Mouse (Mus musculus) stomach, embryonic 15.5 days (tissue): ENCODE measurements at regions not wholly inside any gene's neighbourhood (a gene's known extent, or its start where the extent isn't known, plus 50 kb on each side); places are given as distances from the start of the nearest gene placed in this dataset.

Source experiments
- ATAC-seq: fragments of 200-750 bp; cut with Nextera tagmentation; 2 replicates; pipeline ENCODE4 v1.8.0; 2017; ENCODE audit warnings: low read depth, moderate number of reproducible peaks, moderate TSS enrichment; ENCODE audit not compliant: insufficient read depth, low FRiP score
- H3K27ac ChIP-seq: fragments of 300-500 bp; sonication (generic); 2 replicates; pipeline ENCODE4 v1.5.1; 2015; ENCODE audit warnings: mild to moderate bottlenecking, inconsistent platforms
- H3K27me3 ChIP-seq: fragments of 300-500 bp; sonication (generic); replicated peaks from 2 replicates; pipeline ENCODE4 v1.6.1; 2015; ENCODE audit warnings: inconsistent platforms
- H3K36me3 ChIP-seq: fragments of 300-500 bp; sonication (generic); 2 replicates; pipeline ENCODE4 v1.6.1; 2015; ENCODE audit warnings: inconsistent platforms
- H3K4me1 ChIP-seq: fragments of 300-500 bp; sonication (generic); 2 replicates; pipeline ENCODE4 v1.6.1; 2015; ENCODE audit warnings: inconsistent platforms
- H3K4me2 ChIP-seq: fragments of 300-500 bp; sonication (generic); 2 replicates; pipeline ENCODE4 v1.6.1; 2015; ENCODE audit warnings: mild to moderate bottlenecking, inconsistent platforms
- H3K4me3 ChIP-seq: fragments of 300-500 bp; sonication (generic); replicated peaks from 2 replicates; pipeline ENCODE4 v1.5.1; 2015; ENCODE audit warnings: inconsistent platforms
- H3K9ac ChIP-seq: fragments of 300-500 bp; sonication (generic); 2 replicates; pipeline ENCODE4 v1.6.1; 2015; ENCODE audit warnings: inconsistent platforms
- H3K9me3 ChIP-seq: fragments of 300-500 bp; sonication (generic); 2 replicates; pipeline ENCODE4 v1.6.1; 2016; ENCODE audit warnings: inconsistent platforms
- WGBS: fragments of 180-500 bp; shearing (Covaris S2); methylation state at CpG from one replicate; pipeline ENCODE4 v1.1.7; 2015; 5-methylcytosine and 5-hydroxymethylcytosine counted together

DNA sequence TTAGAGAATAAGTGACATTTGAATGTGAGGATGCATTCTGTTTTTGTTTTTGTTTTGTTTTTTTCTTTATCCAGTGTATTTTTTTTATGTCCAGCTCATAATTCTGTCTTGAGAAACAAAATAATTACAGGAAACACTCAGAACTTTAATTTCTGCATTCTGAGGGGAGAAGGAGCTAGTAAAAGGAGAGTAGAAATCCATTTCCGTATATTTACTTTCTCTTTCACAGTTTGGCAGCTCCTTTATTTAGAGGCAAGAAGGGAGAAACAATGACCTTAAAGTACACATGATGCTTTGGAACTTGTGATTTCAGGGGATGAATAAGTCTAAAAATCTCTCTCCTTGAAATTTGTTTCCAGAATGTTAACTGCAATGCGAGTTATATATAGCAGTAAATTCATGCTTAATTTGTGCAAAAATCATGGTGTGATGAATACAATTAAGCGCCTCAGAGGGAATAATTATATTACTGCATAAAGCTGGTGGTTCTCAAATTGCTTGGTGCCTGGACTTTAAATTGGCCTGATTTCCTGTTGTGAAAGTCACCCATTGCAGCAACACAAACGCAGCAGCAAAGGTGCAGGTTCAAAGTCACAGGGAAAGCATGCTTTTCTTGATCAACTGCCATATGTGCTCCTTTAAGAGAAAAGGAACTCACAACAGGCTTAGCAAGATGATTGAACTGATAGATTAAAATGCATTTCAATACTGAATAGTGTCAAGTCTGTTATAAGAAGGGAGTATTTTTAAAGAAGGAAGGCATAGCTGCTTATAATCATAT lies 733.9 kb downstream of the Dach1 start:
- Histone ChIP-seq H3K27ac (no peak overlapping the region), H3K27me3 (no peaks in the 10 kb centered on the region), H3K36me3 (no peaks in the 10 kb centered on the region), H3K9ac (no peak overlapping the region), H3K9me3 (no peaks in the 10 kb centered on the region), H3K4me1 (no peaks in the 10 kb centered on the region), H3K4me3 (no peak overlapping the region), H3K4me2 (no peak overlapping the region)
- 82% methylated on average over 4 of the region's 4 CpGs for WGBS
- no peak for ATAC-seq

DNA sequence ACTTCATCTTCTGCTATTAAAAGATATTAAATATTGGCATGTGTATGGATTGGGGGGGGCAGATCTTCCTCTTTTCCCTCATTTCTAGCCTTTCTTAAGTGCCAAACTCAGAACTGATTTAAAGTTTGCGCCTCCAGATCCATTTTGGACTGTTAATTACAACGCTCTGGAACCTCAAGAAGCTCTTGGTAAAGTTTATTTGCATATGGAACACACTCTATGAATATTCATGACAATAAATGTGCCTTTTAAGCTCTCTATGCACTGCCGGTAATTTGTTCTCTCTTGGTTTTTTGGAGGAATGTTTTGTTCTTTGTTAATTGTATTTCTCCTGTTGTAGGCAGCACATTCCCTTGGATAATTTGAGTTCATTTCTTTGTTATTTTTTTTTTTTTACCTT lies 738.3 kb downstream of the Dach1 start:
- no peak overlapping the region for H3K27ac ChIP-seq
- H3K36me3 ChIP-seq, result no peaks in the 10 kb centered on the region
- no peak overlapping the region for H3K4me3 ChIP-seq
- no peak overlapping the region for H3K9ac ChIP-seq
- H3K4me2 ChIP-seq, result no peak overlapping the region
- 79% methylated on average over 3 of the region's 3 CpGs for WGBS
- H3K9me3 ChIP-seq, result no peaks in the 10 kb centered on the region
- no peaks in the 10 kb centered on the region for H3K27me3 ChIP-seq
- no peak for ATAC-seq
- H3K4me1 ChIP-seq, result no peaks in the 10 kb centered on the region

DNA sequence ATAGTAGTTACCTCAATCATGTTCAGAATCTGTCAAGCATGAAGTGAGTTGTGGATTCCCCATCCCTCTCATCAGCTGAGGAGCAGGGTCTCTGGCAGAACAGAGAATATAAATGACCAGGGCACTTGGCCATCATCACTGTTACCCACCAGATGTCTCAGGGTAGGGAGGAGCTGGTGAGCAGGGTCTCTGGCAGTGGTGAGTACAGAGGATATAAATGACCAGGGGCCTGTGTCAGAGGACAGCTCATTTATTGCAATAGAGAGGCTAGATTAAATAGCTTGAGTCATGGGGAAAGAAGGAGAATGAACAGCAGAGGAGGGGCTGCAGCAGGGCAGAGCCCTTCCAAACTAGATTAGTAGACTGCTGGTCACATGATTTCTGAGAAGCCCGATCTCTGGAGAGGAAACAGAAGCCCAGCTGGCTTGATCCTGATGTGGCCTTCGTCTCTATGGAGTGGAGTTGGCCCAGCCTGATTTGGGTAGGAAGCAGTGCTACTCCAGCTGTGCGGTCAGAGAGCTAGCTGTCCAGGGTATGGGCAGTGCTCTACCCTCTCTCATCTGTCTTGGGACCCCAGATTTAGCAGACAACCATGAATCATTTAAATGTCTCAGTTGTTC lies 766.3 kb downstream of the Dach1 start:
- Histone ChIP-seq H3K36me3 (no peaks in the 10 kb centered on the region), H3K4me3 (no peak overlapping the region), H3K27ac (no peak overlapping the region), H3K4me2 (no peak overlapping the region), H3K9me3 (no peaks in the 10 kb centered on the region), H3K27me3 (no peaks in the 10 kb centered on the region), H3K4me1 (no peaks in the 10 kb centered on the region), H3K9ac (no peak overlapping the region)
- ATAC-seq, result peak; percentile 50; the same call in 1 of the 2 replicates
- WGBS, result 47% methylated on average over 3 of the region's 3 CpGs

- no peaks in the 10 kb centered on the region for H3K4me1 ChIP-seq
- H3K9me3 ChIP-seq, result no peaks in the 10 kb centered on the region
- H3K36me3 ChIP-seq, result no peaks in the 10 kb centered on the region
- no peak for ATAC-seq
- H3K4me2 ChIP-seq, result no peak overlapping the region
- H3K4me3 ChIP-seq, result no peak overlapping the region
- H3K27me3 ChIP-seq, result no peaks in the 10 kb centered on the region
- 38% methylated on average over 7 of the region's 7 CpGs for WGBS
- no peak overlapping the region for H3K27ac ChIP-seq
- no peak overlapping the region for H3K9ac ChIP-seq
Observed at GRCm38 (mm10) chr14:97396385-97396784, 773.2 kb downstream of the Dach1 start.

DNA sequence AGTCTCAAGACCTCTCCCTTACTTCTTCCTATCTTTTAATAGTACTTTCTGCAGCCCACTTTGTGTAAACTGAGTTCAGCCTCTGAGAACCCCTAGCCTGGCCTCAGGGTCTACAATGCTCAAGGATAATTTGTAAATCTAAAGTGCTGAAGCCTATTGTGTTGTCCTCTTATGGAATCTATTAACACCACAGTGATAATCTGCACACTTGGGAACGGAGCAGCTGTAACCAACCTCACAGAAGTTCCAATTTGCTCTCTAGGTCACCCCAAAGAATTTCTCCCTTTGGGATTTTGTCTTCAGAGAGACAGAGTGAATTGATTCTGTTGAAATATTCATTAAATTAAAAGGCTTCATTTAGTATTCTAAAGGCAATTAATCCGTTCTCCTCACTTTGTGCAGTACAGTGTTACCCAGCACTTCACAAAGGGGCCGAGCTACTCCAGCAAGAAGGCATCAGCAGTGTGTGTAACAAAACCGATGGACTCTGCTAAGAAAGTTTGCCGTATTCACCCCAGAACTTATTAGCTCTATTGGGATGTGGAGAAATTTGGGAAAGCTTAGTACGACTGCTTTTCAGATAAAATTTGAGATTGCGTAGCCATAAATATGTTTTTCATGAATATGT lies 773.7 kb downstream of the Dach1 start:
- Histone ChIP-seq H3K27ac (no peak overlapping the region), H3K9ac (no peak overlapping the region), H3K4me3 (no peak overlapping the region), H3K9me3 (no peaks in the 10 kb centered on the region), H3K4me2 (no peak overlapping the region), H3K4me1 (no peaks in the 10 kb centered on the region), H3K27me3 (no peaks in the 10 kb centered on the region), H3K36me3 (no peaks in the 10 kb centered on the region)
- WGBS, result 79% methylated on average over 7 of the region's 7 CpGs
- ATAC-seq, result no peak

GRCm38 (mm10) chr14:97389005-97389404 lies 780.6 kb downstream of the Dach1 start:
- Histone ChIP-seq H3K9ac (no peak overlapping the region), H3K4me2 (no peak overlapping the region), H3K36me3 (no peaks in the 10 kb centered on the region), H3K27me3 (no peaks in the 10 kb centered on the region), H3K27ac (no peak overlapping the region), H3K4me3 (no peak overlapping the region), H3K9me3 (no peaks in the 10 kb centered on the region), H3K4me1 (no peaks in the 10 kb centered on the region)
- no peak for ATAC-seq
- WGBS, result 58% methylated on average over 2 of the region's 2 CpGs

DNA sequence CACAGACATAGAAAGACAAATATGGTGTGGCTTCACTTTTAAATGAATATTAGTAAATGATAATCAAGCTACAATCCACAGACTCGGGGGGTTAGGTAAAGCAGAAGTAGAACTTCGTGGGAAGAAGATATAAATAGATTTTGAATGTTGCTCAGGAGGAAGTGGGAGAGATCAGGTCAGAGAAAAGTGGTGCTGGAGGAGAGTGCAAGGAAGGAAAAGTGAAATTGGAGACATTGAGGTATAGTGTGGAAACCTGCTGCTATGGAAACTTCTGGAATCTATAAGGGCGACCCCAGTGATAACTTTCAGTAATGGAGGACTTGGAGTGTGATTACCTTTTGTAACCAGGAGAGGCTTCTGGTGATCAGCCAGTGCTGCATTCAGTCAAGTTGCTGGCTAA lies 789.4 kb downstream of the Dach1 start:
- Histone ChIP-seq H3K4me1 (no peaks in the 10 kb centered on the region), H3K4me2 (no peak overlapping the region), H3K9me3 (no peaks in the 10 kb centered on the region), H3K27ac (no peak overlapping the region), H3K36me3 (no peaks in the 10 kb centered on the region), H3K9ac (no peak overlapping the region), H3K4me3 (no peak overlapping the region), H3K27me3 (no peaks in the 10 kb centered on the region)
- 69% methylated on average over 3 of the region's 3 CpGs for WGBS
- ATAC-seq, result no peak

GRCm38 (mm10) chr14:97356915-97357314 lies 812.6 kb downstream of the Dach1 start:
- Histone ChIP-seq H3K9me3 (no peaks in the 10 kb centered on the region), H3K9ac (no peak overlapping the region), H3K4me2 (no peak overlapping the region), H3K27me3 (no peaks in the 10 kb centered on the region), H3K36me3 (no peaks in the 10 kb centered on the region), H3K27ac (no peak overlapping the region), H3K4me3 (no peak overlapping the region), H3K4me1 (no peaks in the 10 kb centered on the region)
- 80% methylated on average over 7 of the region's 7 CpGs for WGBS
- ATAC-seq, result no peak

GRCm38 (mm10) chr14:97347970-97348369 lies 821.6 kb downstream of the Dach1 start:
- H3K9ac ChIP-seq, result no peak overlapping the region
- no peaks in the 10 kb centered on the region for H3K36me3 ChIP-seq
- no peaks in the 10 kb centered on the region for H3K9me3 ChIP-seq
- ATAC-seq, result no peak
- H3K4me2 ChIP-seq, result no peak overlapping the region
- no peaks in the 10 kb centered on the region for H3K4me1 ChIP-seq
- WGBS, result 59% methylated on average over 2 of the region's 2 CpGs
- H3K27ac ChIP-seq, result no peak overlapping the region
- no peaks in the 10 kb centered on the region for H3K27me3 ChIP-seq
- no peak overlapping the region for H3K4me3 ChIP-seq

GRCm38 (mm10) chr14:97331388-97331787 lies 812.5 kb upstream of the Klhl1 start:
- WGBS, result 13% methylated on average over 2 of the region's 2 CpGs
- Histone ChIP-seq H3K4me2 (no peak overlapping the region), H3K4me1 (no peaks in the 10 kb centered on the region), H3K27ac (no peak overlapping the region), H3K9me3 (no peaks in the 10 kb centered on the region), H3K27me3 (no peaks in the 10 kb centered on the region), H3K4me3 (no peak overlapping the region), H3K9ac (no peak overlapping the region), H3K36me3 (no peaks in the 10 kb centered on the region)
- ATAC-seq, result no peak

- no peak overlapping the region for H3K9ac ChIP-seq
- H3K27me3 ChIP-seq, result no peaks in the 10 kb centered on the region
- no peak overlapping the region for H3K27ac ChIP-seq
- H3K4me3 ChIP-seq, result no peak overlapping the region
- H3K4me2 ChIP-seq, result no peak overlapping the region
- no peaks in the 10 kb centered on the region for H3K36me3 ChIP-seq
- no peak for ATAC-seq
- 59% methylated on average over 3 of the region's 3 CpGs for WGBS
- H3K9me3 ChIP-seq, result no peaks in the 10 kb centered on the region
- H3K4me1 ChIP-seq, result no peaks in the 10 kb centered on the region
Observed at GRCm38 (mm10) chr14:97329979-97330378, 811.1 kb upstream of the Klhl1 start.

GRCm38 (mm10) chr14:97293109-97293508 lies 774.2 kb upstream of the Klhl1 start:
- Histone ChIP-seq H3K36me3 (no peaks in the 10 kb centered on the region), H3K9me3 (no peaks in the 10 kb centered on the region), H3K4me3 (no peak overlapping the region), H3K27ac (no peak overlapping the region), H3K9ac (no peak overlapping the region), H3K4me1 (no peaks in the 10 kb centered on the region), H3K27me3 (no peaks in the 10 kb centered on the region), H3K4me2 (no peak overlapping the region)
- 55% methylated on average over 4 of the region's 4 CpGs for WGBS
- no peak for ATAC-seq
